Mouse (Mus musculus) hindbrain, embryonic 16.5 days (tissue): ENCODE data around the gene Hoxc5. TPM values are rescaled to one million over a fixed set of nuclear protein-coding genes. Genes with fewer than 3 reads are reported as not detected.

ENCODE experiments used
- ATAC-seq: fragments of 200-750 bp; cut with Nextera tagmentation; 2 replicates; pipeline ENCODE4 v1.8.0; 2017; ENCODE audit warnings: moderate TSS enrichment, moderate library complexity
- H3K27ac ChIP-seq: fragments of 300-500 bp; sonication (generic); 2 replicates; pipeline ENCODE4 v1.5.1; 2014; ENCODE audit warnings: low read depth, mild to moderate bottlenecking, control low read depth, low read length, moderate library complexity
- H3K27me3 ChIP-seq: fragments of 300-500 bp; sonication (generic); replicated peaks from 2 replicates; pipeline ENCODE4 v1.6.1; 2014; ENCODE audit warnings: low read length; ENCODE audit not compliant: control insufficient read depth, insufficient read depth
- H3K36me3 ChIP-seq: fragments of 300-500 bp; sonication (generic); 2 replicates; pipeline ENCODE4 v1.6.1; 2014; ENCODE audit warnings: mild to moderate bottlenecking, low read length, moderate library complexity, mixed read lengths; ENCODE audit not compliant: control insufficient read depth, insufficient read depth
- H3K4me1 ChIP-seq: fragments of 300-500 bp; sonication (generic); 2 replicates; pipeline ENCODE4 v1.6.1; 2014; ENCODE audit warnings: low read depth, low read length; ENCODE audit not compliant: control insufficient read depth, insufficient read depth
- H3K4me2 ChIP-seq: fragments of 300-500 bp; sonication (generic); 2 replicates; pipeline ENCODE4 v1.6.1; 2014; ENCODE audit warnings: mild to moderate bottlenecking, low read length, control low read depth, moderate library complexity
- H3K4me3 ChIP-seq: fragments of 300-500 bp; sonication (generic); 2 replicates; pipeline ENCODE4 v1.5.1; 2014; ENCODE audit warnings: mild to moderate bottlenecking, low read length, control low read depth, moderate library complexity
- H3K9ac ChIP-seq: fragments of 300-500 bp; sonication (generic); 2 replicates; pipeline ENCODE4 v1.6.1; 2014; ENCODE audit warnings: low read depth, mild to moderate bottlenecking, control low read depth, low read length, moderate library complexity
- H3K9me3 ChIP-seq: fragments of 300-500 bp; sonication (generic); 2 replicates; pipeline ENCODE4 v1.6.1; 2014; ENCODE audit warnings: mild to moderate bottlenecking, low read length, moderate library complexity; ENCODE audit not compliant: control insufficient read depth
- WGBS: fragments of 180-500 bp; shearing (Covaris S2); extraction: QIAGEN DNeasy Blood & Tissue Kit; methylation state at CpG from one replicate; pipeline ENCODE4 v1.1.7; 2014; 5-methylcytosine and 5-hydroxymethylcytosine counted together
- polyA plus RNA-seq: library from polyadenylated mRNA; unstranded; fragments of >200 nt; fragmentation: Nextera tagmentation; extraction: Ambion mirVana; gene quantifications from 2 replicates; pipeline ENCODE4 v1.2.1, GENCODE M21; 2015

The Hoxc5 gene
- 19.1 and 20.4 TPM in 2 replicates for polyA plus RNA-seq

DNA sequence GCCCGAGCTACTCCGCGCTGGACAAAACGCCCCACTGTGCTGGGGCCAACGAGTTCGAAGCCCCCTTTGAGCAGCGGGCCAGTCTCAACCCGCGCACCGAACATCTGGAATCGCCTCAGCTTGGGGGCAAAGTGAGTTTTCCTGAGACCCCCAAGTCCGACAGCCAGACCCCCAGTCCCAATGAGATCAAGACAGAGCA is at the start of gene Hoxc5:
TSS of gene Hoxc5 (plus strand) at position 132 of the 199 bp plus-strand sequence.
- H3K9me3 ChIP-seq = no peaks in the 10 kb centered on the region
- H3K9ac ChIP-seq = no peak within 1 kb of the TSS
- ATAC-seq = no peak
- H3K4me3 ChIP-seq = peak within 1 kb of the TSS; percentile 14; the same call in 1 of the 2 replicates
- peaks cover 90% of the 10 kb centered on the region for H3K27me3 ChIP-seq
- no peak within 1 kb of the TSS for H3K27ac ChIP-seq
- 4% methylated on average over 12 of the region's 12 CpGs for WGBS
- H3K4me2 ChIP-seq = peak within 1 kb of the TSS; percentile 33
- peaks cover 4% of the 10 kb centered on the region; the same call in 1 of the 2 replicates for H3K4me1 ChIP-seq
- no peaks in the 10 kb centered on the region for H3K36me3 ChIP-seq

DNA sequence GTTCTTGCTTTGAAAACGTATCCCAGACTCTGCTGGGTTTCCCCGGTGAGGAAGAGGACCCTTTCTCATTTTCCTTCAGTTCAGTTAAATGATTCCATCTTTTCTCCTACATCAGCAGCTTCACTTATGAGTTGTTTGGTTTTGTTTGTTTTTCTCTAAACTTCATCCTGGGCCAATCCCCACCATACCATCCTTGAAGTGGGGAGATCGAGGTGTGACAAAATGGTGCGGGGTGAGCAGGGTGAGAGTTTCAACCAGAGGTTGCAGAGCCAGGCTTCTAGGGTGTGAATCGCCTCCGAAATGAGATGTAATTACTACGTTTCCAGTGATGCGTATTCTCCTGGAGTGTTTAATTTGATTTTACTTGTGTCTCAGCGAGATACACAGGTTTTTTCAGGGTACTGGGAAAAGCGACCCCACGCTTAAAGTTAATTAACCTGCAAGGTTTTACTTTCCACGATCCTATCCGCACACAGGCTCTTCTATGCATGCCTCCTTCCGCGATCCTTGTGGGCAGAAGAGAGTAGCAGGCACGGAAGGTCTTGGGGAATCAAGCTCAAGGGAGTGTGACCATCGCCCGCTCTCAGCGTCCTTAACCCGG is 49.2 kb upstream of the Hoxc5 start:
- peaks cover 2% of the 10 kb centered on the region; the same call in 1 of the 2 replicates for H3K4me1 ChIP-seq
- ATAC-seq = no peak

DNA sequence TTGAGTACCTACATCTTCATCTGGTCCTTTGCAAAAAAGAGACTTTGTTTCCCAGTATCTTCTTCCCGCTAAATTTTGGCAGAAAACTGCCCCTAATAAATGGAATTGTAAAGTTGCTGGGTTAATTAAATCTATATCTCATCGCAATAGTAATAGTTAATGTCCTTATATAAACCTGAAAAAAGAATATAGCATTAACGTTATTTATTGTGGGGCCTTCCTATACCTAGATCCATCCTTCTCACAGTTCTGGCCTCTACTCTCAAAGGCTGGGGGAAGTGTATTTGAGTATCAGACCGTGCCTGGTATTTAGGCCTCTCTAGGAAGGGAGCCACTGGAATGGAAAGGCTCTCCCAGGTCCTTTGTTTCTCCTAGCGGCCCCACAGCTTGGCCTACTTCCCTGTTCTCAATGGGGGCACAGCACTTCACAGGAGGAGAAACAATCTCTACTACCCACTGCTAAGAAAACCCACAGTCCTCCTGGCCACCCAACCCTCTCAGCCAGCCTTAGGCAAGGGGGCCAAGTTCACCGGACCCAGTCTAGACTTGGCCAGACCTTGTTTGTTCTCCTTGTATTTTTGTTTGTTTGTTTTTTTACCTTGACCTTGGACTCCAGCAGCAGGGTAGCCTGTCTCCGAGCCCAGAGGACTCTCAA is 48.5 kb upstream of the Hoxc5 start:
- H3K4me1 ChIP-seq = peaks cover 2% of the 10 kb centered on the region; the same call in 1 of the 2 replicates
- H3K4me2 ChIP-seq = no peak overlapping the region
- no peak overlapping the region for H3K4me3 ChIP-seq
- H3K9me3 ChIP-seq = no peaks in the 10 kb centered on the region
- WGBS = 4% methylated on average over 7 of the region's 7 CpGs
- no peak overlapping the region for H3K27ac ChIP-seq
- H3K9ac ChIP-seq = no peak overlapping the region
- ATAC-seq = no peak
- H3K27me3 ChIP-seq = peaks cover 83% of the 10 kb centered on the region
- no peaks in the 10 kb centered on the region for H3K36me3 ChIP-seq

More for the DNA sequence above, 49.2 kb upstream of the Hoxc5 start:
- H3K4me3 ChIP-seq = no peak overlapping the region
- H3K9ac ChIP-seq = no peak overlapping the region
- 2% methylated on average over 20 of the region's 20 CpGs for WGBS
- H3K27ac ChIP-seq = no peak overlapping the region
- no peak overlapping the region for H3K4me2 ChIP-seq
- no peaks in the 10 kb centered on the region for H3K36me3 ChIP-seq
- H3K27me3 ChIP-seq = peaks cover 81% of the 10 kb centered on the region
- H3K9me3 ChIP-seq = no peaks in the 10 kb centered on the region

DNA sequence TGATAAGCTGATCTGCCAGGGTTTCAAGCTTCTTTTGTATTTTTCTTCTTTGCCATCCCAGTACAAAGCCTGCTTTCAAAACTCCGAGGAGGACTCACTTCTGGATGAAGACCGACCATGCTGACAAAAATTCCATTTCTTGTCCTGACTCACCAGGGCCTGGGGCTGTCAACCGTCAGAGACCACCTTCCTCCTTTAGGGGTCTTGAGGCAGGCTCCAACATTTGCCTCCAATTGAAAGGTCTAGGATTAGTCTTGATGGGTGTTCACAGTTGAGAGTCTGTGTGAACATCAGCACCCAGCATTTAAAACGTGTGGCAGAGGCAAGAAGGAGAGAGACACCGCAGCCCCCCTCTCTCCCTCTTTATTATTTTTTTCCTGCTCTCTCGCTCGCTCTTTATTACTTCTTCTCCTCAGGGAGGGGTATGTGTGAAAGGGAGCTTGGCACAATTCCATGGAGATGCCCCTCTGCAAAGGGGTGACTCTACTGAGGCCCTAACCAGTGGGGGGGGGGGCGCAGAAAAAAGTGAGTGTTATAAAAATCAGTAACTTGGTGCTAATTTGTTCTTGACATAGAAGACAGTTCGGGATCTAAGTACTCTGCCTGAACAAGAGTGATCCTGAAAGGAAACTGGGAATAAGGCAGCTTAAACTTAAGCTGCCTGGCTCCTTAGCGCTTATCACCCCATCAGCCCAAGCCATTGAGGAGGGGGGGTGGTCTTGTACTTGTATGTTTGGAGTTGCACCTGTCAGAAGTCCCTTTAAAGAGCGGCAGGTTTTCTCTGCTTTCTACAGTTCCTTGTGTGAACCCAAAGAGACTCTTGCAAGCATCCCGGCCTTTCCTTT is 47.7 kb upstream of the Hoxc5 start:
- Histone ChIP-seq H3K27me3 (peaks cover 85% of the 10 kb centered on the region), H3K4me1 (peaks cover 2% of the 10 kb centered on the region; the same call in 1 of the 2 replicates), H3K36me3 (no peaks in the 10 kb centered on the region), H3K9ac (no peak overlapping the region), H3K27ac (no peak overlapping the region), H3K4me2 (no peak overlapping the region), H3K4me3 (no peak overlapping the region), H3K9me3 (no peaks in the 10 kb centered on the region)
- 2% methylated on average over 12 of the region's 12 CpGs for WGBS
- no peak for ATAC-seq

DNA sequence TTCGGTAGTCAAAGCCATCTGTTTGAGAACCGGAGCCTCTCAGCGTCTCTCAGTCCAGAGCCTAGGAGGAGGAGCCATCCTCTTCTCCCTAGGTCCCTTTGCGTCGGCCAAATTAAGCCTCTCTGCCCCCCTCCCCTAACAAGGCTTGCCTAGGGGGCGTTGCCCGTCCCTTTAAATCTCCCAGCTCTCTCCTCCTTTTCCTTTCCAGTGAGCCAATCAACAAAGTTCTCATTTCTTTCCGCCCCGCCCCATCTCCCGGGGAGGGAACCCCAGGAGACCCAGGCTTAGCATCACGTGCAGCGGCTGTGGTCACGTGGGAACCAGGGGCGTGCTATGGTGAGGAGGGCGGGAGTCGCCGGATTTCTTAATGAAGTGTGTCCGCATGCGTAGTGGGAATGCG is 46.6 kb upstream of the Hoxc5 start:
- H3K9ac ChIP-seq = no peak overlapping the region
- H3K4me2 ChIP-seq = peak overlapping the region; percentile 31; the same call in 1 of the 2 replicates
- ATAC-seq = no peak
- H3K27me3 ChIP-seq = peaks cover 85% of the 10 kb centered on the region
- under 1% methylated on average over 20 of the region's 20 CpGs for WGBS
- H3K36me3 ChIP-seq = no peaks in the 10 kb centered on the region
- no peaks in the 10 kb centered on the region for H3K9me3 ChIP-seq
- H3K4me3 ChIP-seq = 0 out of 2 replicates have a peak overlapping the region, but pooled peaks have one; percentile 1
- H3K27ac ChIP-seq = no peak overlapping the region
- H3K4me1 ChIP-seq = peaks cover 2% of the 10 kb centered on the region; the same call in 1 of the 2 replicates

DNA sequence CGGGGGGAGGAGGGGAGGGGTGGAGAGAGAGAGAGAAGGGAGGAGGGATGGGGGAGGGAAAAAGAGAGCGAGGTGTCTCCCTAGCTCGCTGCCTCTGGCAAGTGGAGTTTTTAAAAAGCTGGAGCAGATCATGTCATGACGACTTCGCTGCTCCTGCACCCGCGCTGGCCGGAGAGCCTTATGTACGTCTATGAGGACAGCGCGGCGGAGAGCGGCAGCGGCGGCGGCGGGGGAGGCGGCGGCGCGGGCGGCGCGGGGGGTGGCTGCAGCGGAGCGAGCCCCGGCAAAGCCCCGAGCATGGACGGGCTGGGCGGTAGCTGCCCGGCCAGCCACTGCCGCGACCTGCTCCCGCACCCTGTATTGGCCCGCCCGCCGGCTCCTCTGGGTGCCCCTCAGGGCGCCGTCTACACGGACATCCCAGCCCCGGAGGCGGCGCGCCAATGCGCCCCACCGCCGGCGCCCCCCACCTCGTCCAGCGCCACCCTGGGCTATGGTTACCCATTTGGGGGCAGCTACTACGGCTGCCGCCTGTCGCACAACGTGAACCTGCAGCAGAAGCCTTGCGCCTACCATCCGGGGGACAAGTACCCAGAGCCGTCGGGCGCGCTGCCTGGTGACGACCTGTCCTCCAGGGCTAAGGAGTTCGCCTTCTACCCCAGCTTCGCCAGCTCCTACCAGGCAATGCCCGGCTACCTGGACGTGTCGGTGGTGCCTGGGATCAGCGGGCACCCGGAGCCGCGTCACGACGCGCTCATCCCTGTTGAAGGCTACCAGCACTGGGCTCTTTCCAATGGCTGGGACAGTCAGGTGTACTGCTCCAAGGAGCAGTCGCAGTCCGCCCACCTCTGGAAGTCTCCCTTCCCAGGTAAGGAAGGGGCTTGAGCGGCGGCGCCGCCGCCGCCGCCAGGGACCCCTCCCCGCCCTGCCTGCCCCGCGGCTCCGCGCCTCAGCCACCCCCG is 45.9 kb upstream of the Hoxc5 start, which contains the start of gene Hoxc13:
TSS of gene Hoxc13 (plus strand) at position 51 of the 959 bp plus-strand sequence.
- H3K4me3 ChIP-seq = peak within 1 kb of the TSS; percentile 13; the same call in 1 of the 2 replicates
- no peak within 1 kb of the TSS for H3K9ac ChIP-seq
- H3K9me3 ChIP-seq = no peaks in the 10 kb centered on the region
- WGBS = 1% methylated on average over 67 of the region's 88 CpGs
- no peaks in the 10 kb centered on the region for H3K36me3 ChIP-seq
- H3K27ac ChIP-seq = no peak within 1 kb of the TSS
- peaks cover 2% of the 10 kb centered on the region; the same call in 1 of the 2 replicates for H3K4me1 ChIP-seq
- H3K4me2 ChIP-seq = peak within 1 kb of the TSS; percentile 31
- ATAC-seq = no peak
- peaks cover 85% of the 10 kb centered on the region for H3K27me3 ChIP-seq

DNA sequence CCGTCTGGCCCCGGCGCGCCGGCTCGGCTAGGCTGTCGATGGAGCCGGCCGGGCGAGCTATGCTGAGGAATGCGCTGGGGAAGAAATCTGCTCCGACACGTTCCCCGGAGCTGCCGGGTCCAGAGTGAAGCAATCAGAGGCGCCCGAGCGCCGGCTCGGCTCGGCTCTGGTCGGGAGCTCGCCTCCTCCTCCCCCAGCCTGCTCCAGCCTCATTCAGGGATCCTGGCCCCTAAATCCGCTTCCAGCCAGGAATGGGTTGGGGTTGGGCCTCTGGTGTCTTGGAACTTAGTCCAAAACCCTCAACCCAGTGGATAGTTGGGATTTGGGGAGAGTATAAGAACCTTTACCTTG is 45.3 kb upstream of the Hoxc5 start:
- H3K27me3 ChIP-seq = peaks cover 80% of the 10 kb centered on the region
- ATAC-seq = no peak
- no peak overlapping the region for H3K4me3 ChIP-seq

DNA sequence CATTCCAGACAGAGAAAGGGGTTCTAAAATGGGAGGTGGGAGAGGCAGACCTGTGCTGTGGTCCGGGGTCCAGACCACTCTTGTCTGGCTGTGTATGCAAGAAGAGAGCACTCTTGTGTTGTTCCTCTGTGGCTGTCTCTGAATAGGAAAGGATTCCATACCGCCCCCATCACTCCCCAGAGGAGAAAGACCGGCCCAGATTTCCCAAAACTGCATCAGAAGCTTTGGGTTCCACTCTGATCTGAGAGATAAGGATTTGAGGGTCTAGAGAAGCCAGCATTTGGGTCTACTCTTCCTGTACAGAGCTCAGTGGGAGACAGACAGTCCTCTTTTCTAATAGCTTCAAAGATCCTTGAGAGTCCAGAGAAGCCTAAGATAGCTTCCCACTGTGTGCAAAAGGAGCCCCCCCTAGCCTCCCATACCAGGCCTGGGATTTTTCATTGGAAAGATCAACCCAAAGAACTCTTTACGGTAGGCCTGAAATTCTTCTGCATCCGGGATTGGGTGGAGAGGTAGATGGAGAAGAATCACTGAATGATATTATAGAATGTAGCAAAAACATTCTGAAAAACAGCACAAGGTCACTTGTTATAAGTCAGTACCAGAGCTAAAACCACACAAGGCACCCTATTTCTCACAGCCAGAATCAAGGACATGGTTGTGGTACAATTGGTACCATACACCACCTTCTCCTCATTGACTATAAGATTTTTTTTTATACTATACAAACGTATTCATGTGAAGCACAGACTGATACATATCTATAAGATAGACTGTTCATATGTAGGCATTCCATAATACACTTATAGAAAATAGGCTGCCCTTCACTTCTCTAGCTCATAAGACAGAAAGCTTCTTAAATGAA is 44.4 kb upstream of the Hoxc5 start:
- Histone ChIP-seq H3K4me2 (no peak overlapping the region), H3K27ac (no peak overlapping the region), H3K36me3 (no peaks in the 10 kb centered on the region), H3K9me3 (no peaks in the 10 kb centered on the region), H3K9ac (no peak overlapping the region), H3K4me1 (peaks cover 2% of the 10 kb centered on the region; the same call in 1 of the 2 replicates), H3K4me3 (no peak overlapping the region), H3K27me3 (peaks cover 77% of the 10 kb centered on the region)
- no peak for ATAC-seq
- 10% methylated on average over 6 of the region's 6 CpGs for WGBS

More for the DNA sequence above, 45.3 kb upstream of the Hoxc5 start:
- H3K4me1 ChIP-seq = peaks cover 2% of the 10 kb centered on the region; the same call in 1 of the 2 replicates
- 0% methylated on average over 24 of the region's 24 CpGs for WGBS
- H3K36me3 ChIP-seq = no peaks in the 10 kb centered on the region
- no peaks in the 10 kb centered on the region for H3K9me3 ChIP-seq
- no peak overlapping the region for H3K27ac ChIP-seq
- no peak overlapping the region for H3K9ac ChIP-seq
- no peak overlapping the region for H3K4me2 ChIP-seq
